Mouse (Mus musculus) liver, adult 2 months (tissue): Measurements from ENCODE around the gene Lpp. TPM values are rescaled to one million over a fixed set of nuclear protein-coding genes. Genes with fewer than 3 reads are reported as not detected.

Experiments used
- DNase-seq: peaks from one replicate; pipeline ENCODE4 v3.0.0-alpha.2; 2011; ENCODE audit warnings: low read depth, low spot score; ENCODE audit errors: extremely low read depth
- H3K27ac ChIP-seq: fragments of 200-500 bp; replicated peaks from 2 replicates; pipeline ENCODE4 v1.5.1; 2012; ENCODE audit warnings: low read depth, mild to moderate bottlenecking, control low read depth, inconsistent platforms, low read length; ENCODE audit not compliant: insufficient read depth
- H3K27me3 ChIP-seq: fragments of 200-500 bp; 2 replicates; pipeline ENCODE4 v1.6.1; 2012; ENCODE audit warnings: mild to moderate bottlenecking, moderate library complexity, low read length, inconsistent platforms; ENCODE audit not compliant: control insufficient read depth, insufficient read depth
- H3K36me3 ChIP-seq: fragments of 200-500 bp; 2 replicates; pipeline ENCODE4 v1.6.1; 2012; ENCODE audit warnings: low read length, inconsistent platforms; ENCODE audit not compliant: control insufficient read depth, insufficient read depth
- H3K4me1 ChIP-seq: fragments of 200-500 bp; 2 replicates; pipeline ENCODE4 v1.6.1; 2011; ENCODE audit warnings: low read length; ENCODE audit not compliant: control insufficient read depth, insufficient read depth
- H3K4me3 ChIP-seq: fragments of 200-500 bp; 2 replicates; pipeline ENCODE4 v1.5.1; 2011; ENCODE audit warnings: low read depth, mild to moderate bottlenecking, control low read depth, low read length, moderate library complexity; ENCODE audit not compliant: insufficient read depth
- H3K79me2 ChIP-seq: fragments of 200-500 bp; 2 replicates; pipeline ENCODE4 v1.6.1; 2012; ENCODE audit warnings: inconsistent platforms, mild to moderate bottlenecking, low read length, moderate library complexity; ENCODE audit not compliant: control insufficient read depth, insufficient read depth
- H3K9ac ChIP-seq: fragments of 200-500 bp; 2 replicates; pipeline ENCODE4 v1.6.1; 2012; ENCODE audit warnings: low read depth, mild to moderate bottlenecking, control low read depth, inconsistent platforms, low read length
- CTCF ChIP-seq: fragments of 200-500 bp; IDR thresholded peaks from 2 replicates; pipeline ENCODE4 v1.5.1; 2011; ENCODE audit warnings: low read depth, low read length, control low read depth
- POLR2A ChIP-seq: fragments of 200-500 bp; IDR thresholded peaks from 2 replicates; pipeline ENCODE4 v1.6.1; 2011; ENCODE audit warnings: low read length, control low read depth; ENCODE audit not compliant: insufficient read depth; ENCODE audit errors: extremely low read depth
- WGBS: fragments of 180-500 bp; shearing (Covaris S2); methylation state at CpG from one replicate; pipeline ENCODE4 v1.1.7; 2018; 5-methylcytosine and 5-hydroxymethylcytosine counted together
- polyA plus RNA-seq: library from polyadenylated mRNA; depleted of rRNA; stranded (reverse); fragments of >200 nt; gene quantifications from 2 replicates; pipeline ENCODE4 v1.2.3, GENCODE M21; 2012
- total RNA-seq: library from RNA; depleted of rRNA; stranded (reverse); fragments of >200 nt; gene quantifications from 2 replicates; pipeline ENCODE4 v1.2.3, GENCODE M21; 2014

The Lpp gene
- total and polyA plus RNA-seq, 2 experiments: 7.5 to 23.0 TPM

DNA sequence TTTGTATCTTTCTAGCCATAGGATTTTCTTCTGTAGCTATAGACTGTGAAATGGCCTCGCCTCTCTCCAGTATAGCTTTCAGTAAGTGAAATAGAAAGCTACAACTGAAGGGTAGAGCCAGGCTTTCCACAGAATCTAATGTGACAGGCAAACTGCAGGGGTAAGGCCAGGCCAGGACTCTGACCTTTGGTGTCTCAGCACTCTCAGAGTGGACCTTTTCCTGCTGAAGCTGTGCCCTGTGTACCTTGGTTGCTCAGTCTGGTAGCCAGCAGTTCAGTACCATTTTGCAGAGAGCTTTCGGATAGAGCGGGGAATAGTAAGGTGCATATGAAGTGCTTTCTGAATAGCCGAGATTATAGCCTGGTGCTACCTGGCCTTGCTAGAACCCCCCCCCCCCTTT lies 9.5 kb downstream of the Lpp start:
- Histone ChIP-seq H3K27ac (peak overlapping the region; percentile 76), H3K4me3 (no peak overlapping the region), H3K9ac (no peak overlapping the region; the same call in 1 of the 2 replicates), H3K79me2 (peaks cover 16% of the 10 kb centered on the region; the same call in 1 of the 2 replicates), H3K36me3 (no peaks in the 10 kb centered on the region), H3K27me3 (no peaks in the 10 kb centered on the region), H3K4me1 (peaks cover 42% of the 10 kb centered on the region)
- 29% methylated on average over 4 of the region's 4 CpGs for WGBS
- DNase-seq: peak; percentile 95
- no peak for TF ChIP-seq CTCF
- no peak for TF ChIP-seq POLR2A

DNA sequence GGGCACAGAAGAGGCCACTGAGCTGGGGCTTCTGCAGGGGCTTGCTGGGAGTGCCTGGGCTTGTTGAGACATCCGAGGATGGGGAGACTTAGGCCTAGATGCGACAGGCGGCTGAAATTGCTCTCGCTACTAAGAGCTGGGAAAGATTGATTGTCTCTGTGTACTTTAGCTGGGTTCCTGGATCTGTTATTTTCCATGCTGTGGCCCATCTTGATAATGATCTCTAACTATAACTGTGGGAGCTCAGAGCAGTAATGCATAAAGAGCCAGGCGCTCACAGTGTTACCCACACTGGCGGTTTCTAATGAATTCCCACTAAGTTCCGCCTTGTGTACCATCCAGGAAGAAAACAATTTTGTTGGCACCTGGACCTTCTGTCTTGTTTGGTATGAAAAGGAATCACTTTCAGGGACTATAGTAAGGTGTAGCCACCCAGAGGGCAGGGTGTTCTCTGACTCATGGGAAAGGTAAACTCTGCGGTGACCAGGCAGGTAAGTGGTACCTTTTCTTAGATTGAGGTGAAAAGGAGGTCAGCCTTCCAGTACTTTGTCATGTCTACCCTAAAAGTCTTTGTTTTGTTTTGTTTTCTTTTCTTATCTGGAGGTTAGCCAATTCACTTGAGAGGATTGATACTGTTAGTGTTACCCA lies 10.6 kb downstream of the Lpp start:
- Histone ChIP-seq H3K9ac (peak overlapping the region; percentile 17; the same call in 1 of the 2 replicates), H3K4me3 (no peak overlapping the region), H3K36me3 (no peaks in the 10 kb centered on the region), H3K4me1 (peaks cover 34% of the 10 kb centered on the region), H3K79me2 (peaks cover 16% of the 10 kb centered on the region; the same call in 1 of the 2 replicates), H3K27ac (peak overlapping the region; percentile 70), H3K27me3 (no peaks in the 10 kb centered on the region)
- TF ChIP-seq POLR2A (no peak), CTCF (no peak)
- DNase-seq: peak; percentile 82
- WGBS: 23% methylated on average over 8 of the region's 8 CpGs

DNA sequence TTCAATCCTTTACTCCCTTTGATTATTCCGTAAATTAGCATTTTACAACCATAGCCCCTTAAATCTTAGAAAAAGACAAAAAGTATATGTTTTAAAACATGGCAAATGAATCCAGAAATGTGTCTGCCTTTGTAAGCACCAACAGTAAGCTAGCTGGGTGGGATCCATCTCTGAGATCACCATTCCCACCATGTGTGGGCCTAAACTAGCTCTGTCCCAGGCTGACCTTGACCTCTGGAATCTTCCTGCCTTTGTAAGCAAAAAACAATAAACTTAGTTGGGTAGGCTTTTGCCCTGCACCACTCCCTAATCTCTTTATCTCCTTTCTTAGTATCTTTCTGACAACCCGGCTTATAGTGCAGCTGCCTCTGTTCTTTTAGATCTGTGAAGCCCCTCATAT lies 13.2 kb downstream of the Lpp start:
- H3K9ac ChIP-seq: no peak overlapping the region
- WGBS: 94% methylated on average over 2 of the region's 2 CpGs
- H3K36me3 ChIP-seq: 0 out of 2 replicates have a peak, but pooled peaks cover 2% of the 10 kb centered on the region
- peaks cover 15% of the 10 kb centered on the region for H3K4me1 ChIP-seq
- no peaks in the 10 kb centered on the region for H3K27me3 ChIP-seq
- DNase-seq: no peak
- no peak overlapping the region for H3K27ac ChIP-seq
- H3K4me3 ChIP-seq: no peak overlapping the region
- peaks cover 17% of the 10 kb centered on the region; the same call in 1 of the 2 replicates for H3K79me2 ChIP-seq
- TF ChIP-seq POLR2A: no peak
- no peak for TF ChIP-seq CTCF

- Histone ChIP-seq H3K27me3 (no peaks in the 10 kb centered on the region), H3K4me1 (no peaks in the 10 kb centered on the region), H3K9ac (no peak overlapping the region), H3K27ac (no peak overlapping the region), H3K79me2 (peaks cover 7% of the 10 kb centered on the region; the same call in 1 of the 2 replicates), H3K36me3 (0 out of 2 replicates have a peak, but pooled peaks cover 2% of the 10 kb centered on the region), H3K4me3 (no peak overlapping the region)
- no peak for DNase-seq
- WGBS: 90% methylated on average over 6 of the region's 6 CpGs
- TF ChIP-seq POLR2A: no peak
- TF ChIP-seq CTCF: no peak
Observed at GRCm38 (mm10) chr16:24411281-24411680, 18.0 kb downstream of the Lpp start.

DNA sequence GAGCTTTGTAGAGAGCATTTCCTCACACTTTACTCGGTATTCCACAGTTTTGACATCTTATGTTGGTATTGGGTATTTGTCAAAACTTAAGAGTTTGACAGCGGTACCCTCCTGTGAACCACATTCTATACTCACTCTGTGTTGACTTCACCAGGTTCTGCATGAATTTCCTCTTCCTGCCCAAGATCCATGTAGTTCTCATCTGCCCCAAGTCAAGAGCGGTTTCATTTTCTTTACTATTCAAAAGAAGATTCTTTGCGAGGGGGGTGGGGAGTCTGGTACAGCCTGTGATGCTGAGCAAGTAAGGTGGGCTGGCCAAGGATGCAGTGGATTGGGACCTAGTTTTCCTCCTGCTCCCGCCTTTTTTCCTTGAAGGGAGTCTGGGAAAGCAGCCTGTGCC lies 18.9 kb downstream of the Lpp start:
- no peak for DNase-seq
- H3K27me3 ChIP-seq: no peaks in the 10 kb centered on the region
- no peak overlapping the region for H3K9ac ChIP-seq
- H3K36me3 ChIP-seq: 0 out of 2 replicates have a peak, but pooled peaks cover 2% of the 10 kb centered on the region
- no peak overlapping the region for H3K4me3 ChIP-seq
- WGBS: 93% methylated on average over 5 of the region's 5 CpGs
- H3K79me2 ChIP-seq: peaks cover 7% of the 10 kb centered on the region; the same call in 1 of the 2 replicates
- no peak for TF ChIP-seq POLR2A
- no peak for TF ChIP-seq CTCF
- H3K4me1 ChIP-seq: no peaks in the 10 kb centered on the region
- H3K27ac ChIP-seq: no peak overlapping the region

DNA sequence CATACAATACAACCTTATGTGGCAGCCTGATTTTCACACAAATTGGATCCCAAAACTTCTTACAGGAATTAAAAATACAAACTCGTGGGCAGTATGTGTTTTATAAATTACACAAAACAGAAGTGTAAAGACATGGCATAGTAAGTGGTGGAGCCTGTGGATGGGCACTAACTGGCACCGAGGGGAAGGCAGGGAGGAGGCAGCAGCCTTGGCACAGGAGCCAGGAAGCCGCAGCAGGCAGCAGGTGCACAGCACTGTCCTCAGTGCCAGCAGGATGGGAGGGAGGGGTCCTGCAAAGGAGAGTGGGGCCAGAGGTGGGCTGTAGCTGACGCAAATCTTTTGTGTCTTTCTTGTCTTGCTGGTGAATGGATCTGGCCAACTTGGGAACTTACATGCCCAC lies 19.8 kb downstream of the Lpp start:
- Histone ChIP-seq H3K4me3 (no peak overlapping the region), H3K36me3 (0 out of 2 replicates have a peak, but pooled peaks cover 2% of the 10 kb centered on the region), H3K4me1 (no peaks in the 10 kb centered on the region), H3K27ac (no peak overlapping the region), H3K9ac (no peak overlapping the region), H3K27me3 (no peaks in the 10 kb centered on the region), H3K79me2 (peaks cover 9% of the 10 kb centered on the region; the same call in 1 of the 2 replicates)
- DNase-seq: no peak
- TF ChIP-seq CTCF: no peak
- no peak for TF ChIP-seq POLR2A
- 86% methylated on average over 4 of the region's 4 CpGs for WGBS
